13 mouse cellular contexts compared by ENCODE assay signal in genomic region chr3:87984094-87984493, GRCm38 (mm10). TPM values are rescaled to one million over a fixed set of nuclear protein-coding genes. Genes with fewer than 3 reads are reported as not detected.
A peak's percentile ranks its signal among the peaks of the same experiment; 100 is the strongest.
DNase-seq lines count a peak whose midpoint lies in the region; ATAC-seq and TF ChIP-seq lines count a peak whose summit lies in the region.
"Had no signal": no experiment of that assay in that cellular context is flagged by ENCODE, and none has a peak within 500 bp of the region (broad histone marks: within the 10 kb centered on the region; RNA-seq: fewer than 3 reads in every experiment).

No protein-coding gene starts in this region.

- peaks cover 8% of the 10 kb centered on the region for H3K27me3 ChIP-seq in forebrain, embryonic 12.5 days
- no peaks in the 10 kb centered on the region for H3K27me3 ChIP-seq in forebrain, postnatal 0 days (ENCODE audit: insufficient read depth, low read length)
- peaks cover 8% of the 10 kb centered on the region for H3K27me3 ChIP-seq in kidney, embryonic 15.5 days
- H3K27me3 ChIP-seq in CH12.LX (replicated peaks), result peaks cover 14% of the 10 kb centered on the region
- peaks cover 35% of the 10 kb centered on the region for H3K27me3 ChIP-seq in limb, embryonic 10.5 days (ENCODE audit: low read depth, poor library complexity, severe bottlenecking)

- no peak for DNase-seq in forebrain, postnatal 0 days
- DNase-seq in kidney, postnatal 25 days, result no peak
- DNase-seq in CH12.LX (ENCODE audit: extremely low read depth), result peak; percentile 48
- DNase-seq in limb, embryonic 10.5 days (ENCODE audit: low spot score), result no peak
- no peak for DNase-seq in adipocyte (ENCODE audit: low spot score)
- DNase-seq in kidney, adult 8-10 months, result no peak
- DNase-seq: adrenal gland, postnatal 14 days; cerebellum, adult 18-20 months; kidney, adult 18-20 months had no signal

- no peaks in the 10 kb centered on the region for H3K79me2 ChIP-seq in CH12.LX (replicated peaks; ENCODE audit: control insufficient read depth, extremely low read depth, insufficient read depth, poor library complexity, severe bottlenecking)

- H3K4me2 ChIP-seq in forebrain, embryonic 12.5 days, result no peak overlapping the region; the same call in 1 of the 2 replicates
- no peak overlapping the region for H3K4me2 ChIP-seq in forebrain, postnatal 0 days (ENCODE audit: low read depth)
- peak overlapping the region; percentile 49; the same call in 1 of the 2 replicates for H3K4me2 ChIP-seq in kidney, embryonic 15.5 days
- H3K4me2 ChIP-seq in CH12.LX (ENCODE audit: insufficient read depth, low read depth, poor library complexity, severe bottlenecking), result no peak overlapping the region

- TF ChIP-seq EP300 in CH12.LX (IDR thresholded peaks at IDR 0.05; ENCODE audit: low read length), result peak; percentile 59; the same call in 1 of the 2 replicates

- H3K9ac ChIP-seq in forebrain, embryonic 12.5 days, result no peak overlapping the region
- no peak overlapping the region for H3K9ac ChIP-seq in forebrain, postnatal 0 days
- 0 out of 2 replicates have a peak overlapping the region, but pooled peaks have one; percentile 21 for H3K9ac ChIP-seq in kidney, embryonic 15.5 days
- no peak overlapping the region for H3K9ac ChIP-seq in CH12.LX (ENCODE audit: insufficient read depth, low read depth)

- WGBS in forebrain, embryonic 12.5 days, result 52% methylated on average over 3 of the region's 3 CpGs
- whole genome bisulfite sequencing in forebrain, postnatal 0 days, result 37% methylated on average over 3 of the region's 3 CpGs
- WGBS in kidney, embryonic 15.5 days, result 36% methylated on average over 3 of the region's 3 CpGs
- 34% methylated on average over 3 of the region's 3 CpGs for WGBS in limb, embryonic 10.5 days

- no peak for ATAC-seq in forebrain, embryonic 12.5 days (ENCODE audit: low FRiP score)
- no peak for ATAC-seq in forebrain, postnatal 0 days
- ATAC-seq in kidney, embryonic 15.5 days (replicated peaks; ENCODE audit: low FRiP score), result no peak

- H3K4me1 ChIP-seq in forebrain, embryonic 12.5 days, result peaks cover 91% of the 10 kb centered on the region
- H3K4me1 ChIP-seq in forebrain, postnatal 0 days (ENCODE audit: insufficient read depth), result peaks cover 15% of the 10 kb centered on the region
- peaks cover 92% of the 10 kb centered on the region for H3K4me1 ChIP-seq in kidney, embryonic 15.5 days
- H3K4me1 ChIP-seq in CH12.LX (ENCODE audit: control insufficient read depth in 1 of 2, insufficient read depth in 2 of 2), result peaks cover 23 to 85% of the 10 kb centered on the region in 2 experiments
- H3K4me1 ChIP-seq in limb, embryonic 10.5 days, result peaks cover 83% of the 10 kb centered on the region

- H3K27ac ChIP-seq in forebrain, embryonic 12.5 days, result peak overlapping the region; percentile 88; the same call in 1 of the 2 replicates
- no peak overlapping the region for H3K27ac ChIP-seq in forebrain, postnatal 0 days (ENCODE audit: low read depth, low read length)
- peak overlapping the region; percentile 95 for H3K27ac ChIP-seq in kidney, embryonic 15.5 days
- H3K27ac ChIP-seq in CH12.LX (ENCODE audit: insufficient read depth, low read depth), result peak overlapping the region; percentile 17; the same call in 1 of the 2 replicates
- 0 out of 2 replicates have a peak overlapping the region, but pooled peaks have one; percentile 80 for H3K27ac ChIP-seq in limb, embryonic 10.5 days

- no peak for TF ChIP-seq RAD21 in CH12.LX (IDR thresholded peaks at IDR 0.05; ENCODE audit: low read depth, low read length)

- in situ Hi-C loops in CH12.LX (cut with MboI; ENCODE audit: low pct_ligation_motif_present, low pct_unique_long_range_greater_than_20kb, low sequenced_read_pairs), result no loop called here

- H3K36me3 ChIP-seq in forebrain, embryonic 12.5 days (replicated peaks), result peaks cover 8% of the 10 kb centered on the region
- H3K36me3 ChIP-seq in forebrain, postnatal 0 days (ENCODE audit: insufficient read depth), result no peaks in the 10 kb centered on the region
- H3K36me3 ChIP-seq in kidney, embryonic 15.5 days, result no peaks in the 10 kb centered on the region
- no peaks in the 10 kb centered on the region for H3K36me3 ChIP-seq in CH12.LX (replicated peaks in 1 of 2; ENCODE audit: control insufficient read depth in 1 of 2, insufficient read depth in 1 of 2, low read length in 1 of 2)
- H3K36me3 ChIP-seq in limb, embryonic 10.5 days, result no peaks in the 10 kb centered on the region

- dilution Hi-C loops in CH12.LX (cut with MboI; ENCODE audit: extremely low pct_ligation_motif_present, extremely low pct_unique_long_range_greater_than_20kb, low sequenced_read_pairs), result no loop called here

- TF ChIP-seq POLR2A in CH12.LX (IDR thresholded peaks at IDR 0.05; ENCODE audit: low read depth, low read length), result no peak

- no peak overlapping the region for H3K4me3 ChIP-seq in forebrain, embryonic 12.5 days (replicated peaks)
- no peak overlapping the region for H3K4me3 ChIP-seq in forebrain, postnatal 0 days (ENCODE audit: low read depth, low read length)
- no peak overlapping the region for H3K4me3 ChIP-seq in kidney, embryonic 15.5 days (replicated peaks)
- no peak overlapping the region for H3K4me3 ChIP-seq in CH12.LX (replicated peaks in 1 of 3; ENCODE audit: low read depth in 2 of 3, low read length in 2 of 3, poor library complexity in 1 of 3)
- H3K4me3 ChIP-seq in limb, embryonic 10.5 days, result no peak overlapping the region

- TF ChIP-seq CTCF in forebrain, postnatal 0 days (IDR thresholded peaks at IDR 0.05; ENCODE audit: low read depth), result no peak
- no peak for TF ChIP-seq CTCF in CH12.LX (conservative IDR thresholded peaks at IDR 0.05 in 1 of 2, IDR thresholded peaks at IDR 0.05 in 1 of 2; ENCODE audit: low read depth in 2 of 2, low read length in 2 of 2)

- H3K9me3 ChIP-seq in forebrain, embryonic 12.5 days, result no peaks in the 10 kb centered on the region
- no peaks in the 10 kb centered on the region for H3K9me3 ChIP-seq in forebrain, postnatal 0 days (ENCODE audit: low read length)
- no peaks in the 10 kb centered on the region for H3K9me3 ChIP-seq in kidney, embryonic 15.5 days (replicated peaks)
- no peaks in the 10 kb centered on the region for H3K9me3 ChIP-seq in CH12.LX (replicated peaks; ENCODE audit: low read length)
- no peaks in the 10 kb centered on the region for H3K9me3 ChIP-seq in limb, embryonic 10.5 days (replicated peaks)

TF ChIP-seq in CH12.LX, 34 proteins besides CTCF, POLR2A, EP300 and RAD21 (continues in another document):
- TF ChIP-seq TBP (conservative IDR thresholded peaks at IDR 0.05; ENCODE audit: low read depth, low read length) (no peak), MAZ (IDR thresholded peaks at IDR 0.05; ENCODE audit: low read depth, low read length) (no peak)

RNA-seq across cellular contexts. Expression of gene Nes, which starts 13.2 kb away (rescaled TPM):
- 148 and 162 TPM in 2 replicates for polyA plus RNA-seq in forebrain, embryonic 12.5 days (2016; fragmentation: Nextera tagmentation; extraction: Ambion mirVana)
- 32.4 and 39.2 TPM in 2 replicates for total RNA-seq in forebrain, postnatal 0 days (2014; rRNA removed)
- polyA plus RNA-seq in forebrain, postnatal 0 days (2015; fragmentation: Nextera tagmentation; extraction: Ambion mirVana), result 14.5 and 17.9 TPM in 2 replicates
- polyA plus RNA-seq in kidney, embryonic 15.5 days (2015; fragmentation: Nextera tagmentation; extraction: Ambion mirVana), result 31.1 and 34.6 TPM in 2 replicates
- total RNA-seq in CH12.LX (2012; rRNA removed), result 0.04 TPM in 2 replicates
- 0.04 TPM in 1 of 2 replicates, not detected in the other for total RNA-seq in CH12.LX (2014; rRNA removed)
- 0.04 TPM in 2 replicates for polyA plus RNA-seq in CH12.LX (2012; ENCODE audit: insufficient read length, low read depth)
- 13.5 and 14.6 TPM in 2 replicates for polyA plus RNA-seq in limb, embryonic 10.5 days (2016; fragmentation: Nextera tagmentation; extraction: Ambion mirVana)

RNA-seq across cellular contexts. Expression of gene Bcan, which starts 15.9 kb away (rescaled TPM):
- 1.7 and 3.6 TPM in 2 replicates for polyA plus RNA-seq in forebrain, embryonic 12.5 days (2016; fragmentation: Nextera tagmentation; extraction: Ambion mirVana)
- 140 and 146 TPM in 2 replicates for total RNA-seq in forebrain, postnatal 0 days (2014; rRNA removed)
- polyA plus RNA-seq in forebrain, postnatal 0 days (2015; fragmentation: Nextera tagmentation; extraction: Ambion mirVana), result 99.1 and 133 TPM in 2 replicates
- 0.17 and 0.33 TPM in 2 replicates for polyA plus RNA-seq in kidney, embryonic 15.5 days (2015; fragmentation: Nextera tagmentation; extraction: Ambion mirVana)
- total RNA-seq in CH12.LX (2012; rRNA removed), result 0.04 TPM in 1 of 2 replicates, not detected in the other
- total RNA-seq in CH12.LX (2014; rRNA removed), result not detected in 2 replicates
- polyA plus RNA-seq in CH12.LX (2012; ENCODE audit: insufficient read length, low read depth), result not detected in 2 replicates
- polyA plus RNA-seq in limb, embryonic 10.5 days (2016; fragmentation: Nextera tagmentation; extraction: Ambion mirVana), result not detected in 2 replicates
- total RNA-seq: monocyte, adult 5-6 weeks had no signal

RNA-seq across cellular contexts. Expression of gene Crabp2, which starts 35.6 kb away (rescaled TPM):
- 246 TPM in 2 replicates for polyA plus RNA-seq in forebrain, embryonic 12.5 days (2016; fragmentation: Nextera tagmentation; extraction: Ambion mirVana)
- 16.8 and 17.4 TPM in 2 replicates for total RNA-seq in forebrain, postnatal 0 days (2014; rRNA removed)
- polyA plus RNA-seq in forebrain, postnatal 0 days (2015; fragmentation: Nextera tagmentation; extraction: Ambion mirVana), result 24.7 and 28.1 TPM in 2 replicates
- polyA plus RNA-seq in kidney, embryonic 15.5 days (2015; fragmentation: Nextera tagmentation; extraction: Ambion mirVana), result 81.1 and 82.3 TPM in 2 replicates
- total RNA-seq in CH12.LX (2012; rRNA removed) (0.38 TPM in 2 replicates), CH12.LX (2014; rRNA removed) (0.27 TPM in 1 of 2 replicates, not detected in the other)
- 0.97 and 1.0 TPM in 2 replicates for polyA plus RNA-seq in CH12.LX (2012; ENCODE audit: insufficient read length, low read depth)
- polyA plus RNA-seq in limb, embryonic 10.5 days (2016; fragmentation: Nextera tagmentation; extraction: Ambion mirVana), result 944 and 1,066 TPM in 2 replicates
- total RNA-seq: adrenal gland, postnatal 14 days; monocyte, adult 5-6 weeks had no signal

RNA-seq across cellular contexts. Expression of gene Hapln2, which starts 43.3 kb away (rescaled TPM):
- polyA plus RNA-seq in forebrain, embryonic 12.5 days (2016; fragmentation: Nextera tagmentation; extraction: Ambion mirVana), result not detected in 2 replicates
- total RNA-seq in forebrain, postnatal 0 days (2014; rRNA removed), result 0.38 and 0.92 TPM in 2 replicates
- polyA plus RNA-seq in forebrain, postnatal 0 days (2015; fragmentation: Nextera tagmentation; extraction: Ambion mirVana), result 0.31 and 0.69 TPM in 2 replicates
- polyA plus RNA-seq in kidney, embryonic 15.5 days (2015; fragmentation: Nextera tagmentation; extraction: Ambion mirVana), result 0.12 and 0.23 TPM in 2 replicates
- not detected in 2 replicates for total RNA-seq in CH12.LX (2012; rRNA removed)
- not detected in 2 replicates for total RNA-seq in CH12.LX (2014; rRNA removed)
- polyA plus RNA-seq in CH12.LX (2012; ENCODE audit: insufficient read length, low read depth), result not detected in 2 replicates
- 0.06 TPM in 1 of 2 replicates, not detected in the other for polyA plus RNA-seq in limb, embryonic 10.5 days (2016; fragmentation: Nextera tagmentation; extraction: Ambion mirVana)
- total RNA-seq: adrenal gland, postnatal 14 days; monocyte, adult 5-6 weeks had no signal
- polyA plus RNA-seq: liver, embryonic 16.5 days had no signal

RNA-seq across cellular contexts. Expression of gene Rrnad1, which starts 53.6 kb away (rescaled TPM):
- 20.5 and 23.7 TPM in 2 replicates for polyA plus RNA-seq in forebrain, embryonic 12.5 days (2016; fragmentation: Nextera tagmentation; extraction: Ambion mirVana)
- total RNA-seq in forebrain, postnatal 0 days (2014; rRNA removed), result 19.3 and 31.8 TPM in 2 replicates
- polyA plus RNA-seq in forebrain, postnatal 0 days (2015; fragmentation: Nextera tagmentation; extraction: Ambion mirVana), result 10.9 and 15.6 TPM in 2 replicates
- polyA plus RNA-seq in kidney, embryonic 15.5 days (2015; fragmentation: Nextera tagmentation; extraction: Ambion mirVana), result 17.7 and 23.0 TPM in 2 replicates
- total RNA-seq in CH12.LX (2012; rRNA removed) (11.4 and 12.3 TPM in 2 replicates), CH12.LX (2014; rRNA removed) (7.3 and 8.0 TPM in 2 replicates)
- polyA plus RNA-seq in CH12.LX (2012; ENCODE audit: insufficient read length, low read depth), result 11.7 and 12.5 TPM in 2 replicates
- polyA plus RNA-seq in limb, embryonic 10.5 days (2016; fragmentation: Nextera tagmentation; extraction: Ambion mirVana), result 21.1 and 21.7 TPM in 2 replicates

Comparison
In these comparisons a context has a peak if more than half of its experiments do, and no peak if none do; other contexts are left out.
1. RNA of gene Bcan, which starts 15.9 kb away (polyA plus RNA-seq): 99.1 to 133 TPM in forebrain, postnatal 0 days; 1.7 to 3.6 TPM in forebrain, embryonic 12.5 days, 0.17 to 0.33 TPM in kidney, embryonic 15.5 days, not detected in limb, embryonic 10.5 days and not detected in CH12.LX; every median in the first group is over 10 times any median in the second.
2. RNA of gene Nes, which starts 13.2 kb away (polyA plus RNA-seq): 148 to 162 TPM in forebrain, embryonic 12.5 days, 31.1 to 34.6 TPM in kidney, embryonic 15.5 days, 14.5 to 17.9 TPM in forebrain, postnatal 0 days and 13.5 to 14.6 TPM in limb, embryonic 10.5 days; 0.04 TPM in CH12.LX; every median in the first group is over 10 times any median in the second.
3. RNA of gene Crabp2, which starts 35.6 kb away (polyA plus RNA-seq): 944 to 1,066 TPM in limb, embryonic 10.5 days, 246 TPM in forebrain, embryonic 12.5 days, 81.1 to 82.3 TPM in kidney, embryonic 15.5 days and 24.7 to 28.1 TPM in forebrain, postnatal 0 days; 0.97 to 1.0 TPM in CH12.LX; every median in the first group is over 10 times any median in the second.